Mouse (Mus musculus) R1 (cell line): ENCODE results near the gene Plxnb1.
A peak's percentile ranks its signal among the peaks of the same experiment; 100 is the strongest.
"Not testable (repeated sequence)": the region's sequence is repeated elsewhere in the genome, so short reads cannot be mapped to it uniquely, and the experiment has no call there.

Experiments used
- DNase-seq: peaks from one replicate; pipeline ENCODE4 v3.0.0-alpha.2; 2018; ENCODE audit warnings: low read depth, low spot score

Gene Plxnb1

DNA sequence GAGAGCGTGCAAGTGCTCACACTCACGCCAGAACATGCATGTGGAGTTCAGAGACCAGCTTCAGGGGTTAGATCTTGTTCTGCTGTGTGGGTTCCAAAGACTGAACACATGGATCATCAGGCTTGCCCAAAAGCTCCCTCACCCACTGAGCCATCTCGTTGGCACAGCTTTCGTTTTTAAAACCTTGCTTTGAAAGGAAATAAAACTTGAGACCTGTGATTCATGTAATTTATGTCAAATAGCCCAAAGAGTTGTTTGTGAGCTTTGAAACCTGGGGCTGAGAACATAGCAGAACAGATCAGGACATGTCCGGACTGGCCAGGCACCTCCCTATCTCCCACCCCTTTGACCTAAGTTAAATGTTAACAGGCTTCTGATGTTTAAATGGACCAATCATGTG is 34.9 kb downstream of the Plxnb1 start:
- no peak for DNase-seq

DNA sequence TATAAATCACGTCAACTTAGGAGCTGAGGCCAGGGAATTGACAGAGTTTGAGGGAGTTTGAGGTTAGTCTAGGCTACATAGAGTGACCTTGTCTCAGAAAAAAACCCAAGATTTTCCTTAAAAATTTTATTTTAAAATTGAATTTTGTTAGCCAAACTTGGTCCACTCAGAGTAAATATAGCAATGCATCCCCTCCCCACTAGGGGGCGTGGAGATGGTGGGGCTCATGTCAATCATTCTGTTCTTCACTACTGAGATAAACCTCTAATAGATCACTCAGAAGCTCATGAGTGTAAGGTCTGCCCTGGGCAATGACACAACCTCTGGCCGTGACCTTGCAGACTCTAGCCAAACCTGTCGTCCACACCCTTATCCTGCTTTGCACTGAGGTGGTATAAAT is 45.2 kb downstream of the Plxnb1 start:
- not testable (repeated sequence) for DNase-seq

DNA sequence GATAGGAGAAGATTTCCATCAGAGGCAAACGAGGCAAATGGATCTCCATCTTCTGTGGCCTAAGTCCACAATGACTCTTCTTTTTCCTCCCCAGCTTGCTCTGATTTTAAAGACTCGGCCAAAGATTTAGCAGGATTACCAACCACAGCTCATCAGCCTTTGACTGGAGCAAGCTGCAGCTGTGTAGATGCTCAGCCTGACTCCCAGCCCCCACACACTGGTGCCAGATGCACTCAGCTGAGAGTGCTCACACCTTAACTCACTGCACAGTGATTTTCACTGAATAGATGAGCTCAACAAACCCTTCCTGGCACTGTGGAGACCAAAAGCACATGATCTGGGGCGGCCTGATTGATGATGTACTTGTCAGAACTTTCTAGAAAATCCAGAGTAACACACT is 66.8 kb downstream of the Plxnb1 start, which contains the start of gene Fbxw21:
Fbxw21 (minus strand) TSS at position 101 of the 400 bp plus-strand sequence.
- no peak for DNase-seq

DNA sequence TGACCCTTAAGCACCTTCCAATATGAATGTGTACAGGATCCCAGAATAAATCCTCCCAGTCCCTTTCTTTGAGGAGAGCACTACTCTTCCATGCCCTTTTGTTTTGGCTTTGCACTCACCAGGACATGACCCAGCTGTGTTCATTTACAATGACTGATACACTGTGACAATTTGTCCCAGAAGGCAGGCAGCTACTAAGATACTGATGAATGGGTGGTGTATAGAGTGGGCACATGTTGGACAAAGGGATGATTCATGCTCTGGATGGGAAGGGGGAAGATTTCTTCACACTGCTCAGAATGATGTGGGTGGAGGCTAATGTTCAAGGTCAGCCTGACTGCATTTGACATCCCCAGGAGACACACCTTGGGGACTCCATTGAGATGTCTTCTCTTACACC is 72.1 kb downstream of the Plxnb1 start:
- peak; percentile 13 for DNase-seq
